Mouse (Mus musculus): ENCODE measurements at regions not wholly inside any gene's neighbourhood (a gene's known extent, or its start where the extent isn't known, plus 50 kb on each side); places are given as distances from the start of the nearest gene placed in this dataset.

DNA sequence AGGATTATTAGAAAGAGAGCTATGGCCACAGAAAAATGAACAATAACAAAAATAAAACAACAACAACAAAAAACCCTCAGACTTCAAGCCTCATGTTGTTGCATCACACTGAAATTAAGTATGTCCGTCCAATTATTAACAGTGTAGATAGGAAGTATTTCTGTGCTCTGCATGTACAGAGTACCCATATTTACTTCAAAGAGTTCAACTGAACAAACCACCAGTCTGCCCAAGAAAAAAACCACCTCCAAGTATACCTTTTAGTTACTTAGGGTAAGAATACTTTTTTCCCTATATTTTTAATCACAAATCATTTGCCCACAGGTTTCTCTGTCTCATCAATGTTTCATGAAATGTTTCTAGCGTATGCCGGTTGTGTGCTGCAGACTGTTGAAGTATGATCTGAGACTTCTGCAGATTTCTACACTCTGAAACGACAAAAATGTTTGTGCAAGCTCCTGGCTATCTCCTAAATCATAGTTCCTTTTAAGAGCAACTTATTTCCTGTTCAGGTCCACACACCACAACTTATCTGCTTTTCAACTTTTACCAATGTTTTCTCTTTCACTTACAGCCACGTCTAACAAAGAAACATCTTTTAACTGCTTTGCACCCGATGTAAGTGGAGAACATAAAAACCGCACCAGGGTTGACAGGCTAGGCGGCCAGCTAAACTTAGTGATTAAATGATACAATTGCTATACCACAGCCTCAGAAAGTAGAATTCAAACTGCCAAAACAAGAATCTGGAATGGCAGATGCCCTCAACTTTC is 154.2 kb upstream of the Rps6ka3 start:
- Histone ChIP-seq H3K4me3 (no peak overlapping the region), H3K36me3 (ENCODE audit: control insufficient read depth, insufficient read depth) (no peaks in the 10 kb centered on the region), H3K79me2 (ENCODE audit: control insufficient read depth, insufficient read depth) (no peaks in the 10 kb centered on the region), H3ac (ENCODE audit: control insufficient read depth, insufficient read length) (no peak overlapping the region), H3K4me2 (ENCODE audit: low read depth) (no peak overlapping the region), H3K27me3 (ENCODE audit: control insufficient read depth, insufficient read depth, insufficient read length) (no peaks in the 10 kb centered on the region)
- TF ChIP-seq REST (IDR thresholded peaks at IDR 0.05; ENCODE audit: insufficient read depth, insufficient read length) (no peak), MYOD1 (IDR thresholded peaks at IDR 0.05; ENCODE audit: control insufficient read depth in 1 of 3, insufficient read length in 2 of 3, low read depth in 2 of 3) (no peak), TCF3 (IDR thresholded peaks at IDR 0.05; ENCODE audit: insufficient read length, low read depth) (no peak), POLR2AphosphoS2 (IDR thresholded peaks at IDR 0.05; ENCODE audit: insufficient read length, low read depth) (no peak), E2F4 (IDR thresholded peaks at IDR 0.05; ENCODE audit: insufficient read depth) (no peak), USF1 (IDR thresholded peaks at IDR 0.05; ENCODE audit: low read depth) (no peak), CEBPB (IDR thresholded peaks at IDR 0.05; ENCODE audit: insufficient read depth, poor library complexity, severe bottlenecking) (no peak), TCF12 (IDR thresholded peaks at IDR 0.05; ENCODE audit: insufficient read depth, poor library complexity, severe bottlenecking) (no peak), MYOG (IDR thresholded peaks at IDR 0.05; ENCODE audit: control insufficient read depth in 1 of 3, insufficient read depth in 1 of 3, insufficient read length in 2 of 3, low read depth in 2 of 3) (no peak), MAX (IDR thresholded peaks at IDR 0.05; ENCODE audit: low read depth) (no peak), POLR2A (IDR thresholded peaks at IDR 0.05; ENCODE audit: insufficient read length, low read depth) (no peak), SRF (IDR thresholded peaks at IDR 0.05; ENCODE audit: control insufficient read depth, insufficient read length, low read depth) (no peak)

DNA sequence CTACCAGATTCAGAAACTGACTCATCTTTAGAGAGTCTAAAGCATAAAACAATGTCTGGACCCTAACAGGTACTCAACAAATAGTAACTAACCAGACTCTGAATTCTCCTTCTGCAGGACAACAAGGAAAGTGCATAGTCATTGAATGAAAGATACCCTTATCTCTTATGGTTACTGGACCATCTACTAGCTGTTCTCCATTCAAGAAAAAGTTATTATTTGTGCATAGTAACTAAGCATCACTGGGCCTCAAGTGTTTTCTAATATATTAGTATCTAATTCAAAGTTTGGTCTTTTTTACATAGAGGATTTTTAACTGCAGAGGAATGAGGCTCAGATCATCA is 153.7 kb upstream of the Rps6ka3 start:
- no peaks in the 10 kb centered on the region for H3K79me2 ChIP-seq (ENCODE audit: control insufficient read depth, insufficient read depth)
- H3K36me3 ChIP-seq (ENCODE audit: control insufficient read depth, insufficient read depth), result no peaks in the 10 kb centered on the region
- H3ac ChIP-seq (ENCODE audit: control insufficient read depth, insufficient read length), result no peak overlapping the region
- H3K27me3 ChIP-seq (ENCODE audit: control insufficient read depth, insufficient read depth, insufficient read length), result no peaks in the 10 kb centered on the region
- TF ChIP-seq CEBPB (IDR thresholded peaks at IDR 0.05; ENCODE audit: insufficient read depth, poor library complexity, severe bottlenecking) (no peak), POLR2AphosphoS2 (IDR thresholded peaks at IDR 0.05; ENCODE audit: insufficient read length, low read depth) (no peak), MAX (IDR thresholded peaks at IDR 0.05; ENCODE audit: low read depth) (no peak), MYOG (IDR thresholded peaks at IDR 0.05; ENCODE audit: control insufficient read depth in 1 of 3, insufficient read depth in 1 of 3, insufficient read length in 2 of 3, low read depth in 2 of 3) (no peak), MYOD1 (IDR thresholded peaks at IDR 0.05; ENCODE audit: control insufficient read depth in 1 of 3, insufficient read length in 2 of 3, low read depth in 2 of 3) (no peak), REST (IDR thresholded peaks at IDR 0.05; ENCODE audit: insufficient read depth, insufficient read length) (no peak), SRF (IDR thresholded peaks at IDR 0.05; ENCODE audit: control insufficient read depth, insufficient read length, low read depth) (no peak), TCF3 (IDR thresholded peaks at IDR 0.05; ENCODE audit: insufficient read length, low read depth) (no peak), USF1 (IDR thresholded peaks at IDR 0.05; ENCODE audit: low read depth) (no peak), POLR2A (IDR thresholded peaks at IDR 0.05; ENCODE audit: insufficient read length, low read depth) (no peak), E2F4 (IDR thresholded peaks at IDR 0.05; ENCODE audit: insufficient read depth) (no peak), TCF12 (IDR thresholded peaks at IDR 0.05; ENCODE audit: insufficient read depth, poor library complexity, severe bottlenecking) (no peak)
- H3K4me3 ChIP-seq, result no peak overlapping the region
- no peak overlapping the region for H3K4me2 ChIP-seq (ENCODE audit: low read depth)

DNA sequence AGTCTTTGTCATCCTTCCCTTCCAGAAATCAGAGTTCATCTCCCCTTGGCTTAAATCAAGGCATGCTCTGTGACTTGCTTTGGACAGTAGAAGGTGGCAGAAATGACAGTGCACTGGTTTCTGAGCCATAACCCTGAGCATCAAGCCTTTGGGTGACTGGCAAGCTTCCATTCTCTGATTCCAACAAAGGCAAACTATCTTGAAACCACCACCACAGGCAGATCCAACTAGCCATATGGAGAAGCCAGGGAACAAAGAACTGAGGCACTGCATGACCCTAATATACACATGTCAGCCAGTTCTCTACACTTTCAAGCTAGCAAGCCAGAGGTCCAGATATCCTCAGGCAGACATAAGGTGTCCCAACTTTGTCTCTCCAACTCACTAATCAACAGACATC is 151.2 kb upstream of the Rps6ka3 start:
- Histone ChIP-seq H3K4me3 (no peak overlapping the region), H3K27me3 (ENCODE audit: control insufficient read depth, insufficient read depth, insufficient read length) (no peaks in the 10 kb centered on the region), H3K79me2 (ENCODE audit: control insufficient read depth, insufficient read depth) (no peaks in the 10 kb centered on the region), H3K4me2 (ENCODE audit: low read depth) (no peak overlapping the region), H3ac (ENCODE audit: control insufficient read depth, insufficient read length) (no peak overlapping the region), H3K36me3 (ENCODE audit: control insufficient read depth, insufficient read depth) (no peaks in the 10 kb centered on the region)
- TF ChIP-seq USF1 (IDR thresholded peaks at IDR 0.05; ENCODE audit: low read depth) (no peak), MYOG (IDR thresholded peaks at IDR 0.05; ENCODE audit: control insufficient read depth in 1 of 3, insufficient read depth in 1 of 3, insufficient read length in 2 of 3, low read depth in 2 of 3) (no peak), TCF3 (IDR thresholded peaks at IDR 0.05; ENCODE audit: insufficient read length, low read depth) (no peak), TCF12 (IDR thresholded peaks at IDR 0.05; ENCODE audit: insufficient read depth, poor library complexity, severe bottlenecking) (no peak), E2F4 (IDR thresholded peaks at IDR 0.05; ENCODE audit: insufficient read depth) (no peak), MYOD1 (IDR thresholded peaks at IDR 0.05; ENCODE audit: control insufficient read depth in 1 of 3, insufficient read length in 2 of 3, low read depth in 2 of 3) (no peak), REST (IDR thresholded peaks at IDR 0.05; ENCODE audit: insufficient read depth, insufficient read length) (no peak), POLR2A (IDR thresholded peaks at IDR 0.05; ENCODE audit: insufficient read length, low read depth) (no peak), POLR2AphosphoS2 (IDR thresholded peaks at IDR 0.05; ENCODE audit: insufficient read length, low read depth) (no peak), SRF (IDR thresholded peaks at IDR 0.05; ENCODE audit: control insufficient read depth, insufficient read length, low read depth) (no peak), CEBPB (IDR thresholded peaks at IDR 0.05; ENCODE audit: insufficient read depth, poor library complexity, severe bottlenecking) (no peak), MAX (IDR thresholded peaks at IDR 0.05; ENCODE audit: low read depth) (no peak)

DNA sequence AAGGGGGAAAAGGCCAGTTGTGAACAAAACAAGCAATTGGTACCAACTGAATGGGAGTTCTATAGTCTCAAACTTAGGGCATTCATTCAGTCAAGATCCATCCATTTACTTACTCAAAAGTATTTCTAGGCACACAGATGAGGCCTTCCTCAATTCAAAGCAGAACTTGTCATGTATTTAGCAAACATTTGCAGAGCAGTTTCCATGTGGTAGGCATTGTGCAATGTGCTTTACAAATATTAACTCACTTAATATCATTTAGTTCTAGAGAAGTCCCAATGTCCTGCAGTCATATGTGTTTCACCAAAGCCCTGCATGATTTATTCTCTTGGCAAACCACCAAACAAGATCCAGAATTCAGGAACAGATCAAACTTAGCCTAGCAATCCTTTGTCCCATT is 148.8 kb upstream of the Rps6ka3 start:
- no peak overlapping the region for H3K4me2 ChIP-seq (ENCODE audit: low read depth)
- H3ac ChIP-seq (ENCODE audit: control insufficient read depth, insufficient read length), result no peak overlapping the region
- no peaks in the 10 kb centered on the region for H3K79me2 ChIP-seq (ENCODE audit: control insufficient read depth, insufficient read depth)
- no peaks in the 10 kb centered on the region for H3K36me3 ChIP-seq (ENCODE audit: control insufficient read depth, insufficient read depth)
- TF ChIP-seq MAX (IDR thresholded peaks at IDR 0.05; ENCODE audit: low read depth) (no peak), SRF (IDR thresholded peaks at IDR 0.05; ENCODE audit: control insufficient read depth, insufficient read length, low read depth) (no peak), POLR2AphosphoS2 (IDR thresholded peaks at IDR 0.05; ENCODE audit: insufficient read length, low read depth) (no peak), USF1 (IDR thresholded peaks at IDR 0.05; ENCODE audit: low read depth) (no peak), CEBPB (IDR thresholded peaks at IDR 0.05; ENCODE audit: insufficient read depth, poor library complexity, severe bottlenecking) (no peak), MYOG (IDR thresholded peaks at IDR 0.05; ENCODE audit: control insufficient read depth in 1 of 3, insufficient read depth in 1 of 3, insufficient read length in 2 of 3, low read depth in 2 of 3) (no peak), MYOD1 (IDR thresholded peaks at IDR 0.05; ENCODE audit: control insufficient read depth in 1 of 3, insufficient read length in 2 of 3, low read depth in 2 of 3) (no peak), POLR2A (IDR thresholded peaks at IDR 0.05; ENCODE audit: insufficient read length, low read depth) (no peak)
- no peak overlapping the region for H3K4me3 ChIP-seq
- H3K27me3 ChIP-seq (ENCODE audit: control insufficient read depth, insufficient read depth, insufficient read length), result no peaks in the 10 kb centered on the region
